Mouse (Mus musculus): ENCODE measurements around the gene Akap13.
"Not testable (repeated sequence)": the region's sequence is repeated elsewhere in the genome, so short reads cannot be mapped to it uniquely, and the experiment has no call there.

The Akap13 gene

DNA sequence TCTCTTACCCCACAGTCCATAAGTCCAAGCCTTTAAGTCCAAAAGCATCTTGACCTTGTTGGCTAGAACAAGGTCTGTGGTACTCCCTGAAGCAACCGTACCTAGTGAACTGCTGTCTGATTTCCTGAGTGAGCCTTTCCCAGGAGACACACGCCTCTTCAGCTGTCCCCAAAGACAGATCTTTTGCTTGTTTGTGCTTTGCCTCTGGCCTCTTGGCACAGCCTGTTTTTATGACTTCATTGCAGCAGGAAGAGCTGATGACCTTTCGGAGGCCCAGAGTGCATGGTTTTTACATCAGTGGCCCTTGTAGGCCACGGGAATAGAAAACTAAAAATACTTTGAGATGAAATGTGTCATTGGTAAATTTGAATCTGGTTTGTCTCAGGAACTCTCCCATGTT lies 260.6 kb downstream of the Akap13 start:
- DNase-seq (ENCODE audit: low spot score in 2 of 2) = no peak

DNA sequence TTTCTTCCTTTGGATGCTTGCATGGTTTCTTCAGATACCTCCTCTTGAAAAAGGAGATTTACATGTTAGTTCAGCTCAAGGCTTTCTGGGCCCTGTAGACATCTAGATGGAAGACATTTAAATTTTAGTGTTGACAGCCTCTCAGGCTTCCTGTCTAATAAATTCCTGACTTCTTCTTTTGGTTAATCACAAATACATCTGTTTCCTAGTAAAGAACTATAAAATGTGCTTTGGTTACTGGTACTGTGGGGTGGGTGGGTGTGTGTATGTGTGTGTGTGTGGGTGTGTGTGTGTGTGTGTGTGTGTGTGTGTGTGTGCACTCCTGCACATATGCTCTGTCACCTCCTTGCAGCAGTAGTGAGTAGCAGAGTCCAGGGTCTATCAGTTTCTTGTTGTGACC lies 262.0 kb downstream of the Akap13 start:
- no peak for DNase-seq (ENCODE audit: low spot score in 2 of 2)

DNA sequence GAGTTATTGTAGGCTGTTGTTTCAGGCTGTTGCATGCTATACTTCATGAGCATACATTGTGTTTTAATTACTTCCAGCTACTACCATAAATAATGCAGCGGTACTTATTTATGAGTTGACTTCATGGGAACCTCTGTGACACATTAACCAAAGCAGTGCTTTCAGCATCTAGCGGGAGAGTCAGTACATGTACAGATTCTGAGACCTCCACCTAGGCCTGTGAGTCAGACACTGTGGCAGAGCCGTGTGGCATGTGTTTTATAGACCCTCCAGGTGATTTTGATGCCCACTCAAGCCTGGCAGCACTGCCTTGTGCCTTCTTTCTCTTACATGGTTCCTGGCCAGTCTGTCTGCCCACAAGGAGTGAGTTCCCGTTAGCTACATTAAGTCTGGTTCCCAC lies 266.0 kb downstream of the Akap13 start:
- no peak for DNase-seq (ENCODE audit: low spot score in 2 of 2)

DNA sequence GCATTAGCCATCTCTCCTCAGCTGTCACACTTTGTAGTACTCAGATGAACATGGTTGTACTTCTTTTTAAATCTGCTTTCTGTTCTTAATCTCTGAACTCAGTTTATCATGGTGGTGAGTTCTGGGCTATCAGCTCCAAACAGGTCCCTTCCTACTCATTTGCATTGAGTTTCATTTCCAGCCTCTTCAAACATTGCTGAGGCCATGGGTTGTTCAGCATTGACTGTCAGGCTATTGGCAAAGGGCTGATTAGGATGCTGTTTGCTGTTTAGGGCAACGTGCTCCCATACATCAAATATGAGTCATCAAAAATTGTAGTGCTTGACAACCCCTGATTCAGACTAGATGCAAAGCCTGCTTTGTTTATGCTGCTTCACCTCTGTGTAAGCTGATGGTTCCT lies 268.7 kb downstream of the Akap13 start:
- DNase-seq (ENCODE audit: low spot score in 2 of 2) = no peak

DNA sequence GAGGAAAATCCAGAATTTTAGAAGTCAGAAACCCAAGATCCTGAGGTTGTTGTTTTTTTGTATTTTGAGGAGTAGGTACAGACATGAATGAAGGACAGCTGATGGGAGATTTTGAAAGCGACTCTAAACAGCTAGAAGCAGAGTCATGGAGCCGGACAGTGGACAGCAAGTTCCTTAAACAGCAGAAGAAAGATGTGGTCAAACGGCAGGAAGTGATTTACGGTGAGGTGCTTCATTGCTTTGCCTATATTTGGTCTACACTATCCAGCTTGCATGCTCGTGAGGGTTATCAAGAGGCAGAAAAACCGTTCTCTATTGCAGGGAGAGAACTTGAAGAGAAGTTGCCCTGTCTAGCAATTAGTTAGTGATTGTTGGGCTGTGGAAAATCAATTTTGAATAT lies 270.6 kb downstream of the Akap13 start:
- no peak for DNase-seq (ENCODE audit: low spot score in 2 of 2)

DNA sequence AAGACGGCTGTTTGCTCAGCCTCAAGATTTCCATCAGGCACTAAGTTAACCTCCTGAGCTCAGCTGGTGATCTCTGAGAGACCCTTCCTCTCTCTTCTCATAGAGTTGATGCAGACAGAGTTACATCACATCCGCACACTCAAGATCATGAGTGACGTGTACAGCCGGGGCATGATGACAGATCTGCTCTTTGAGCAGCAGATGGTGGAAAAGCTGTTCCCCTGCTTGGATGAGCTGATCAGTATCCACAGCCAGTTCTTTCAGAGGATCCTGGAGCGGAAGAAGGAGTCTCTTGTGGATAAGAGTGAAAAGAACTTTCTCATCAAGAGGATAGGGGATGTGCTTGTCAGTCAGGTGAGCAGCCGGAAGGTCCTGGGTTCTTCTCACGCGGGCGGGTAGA lies 271.5 kb downstream of the Akap13 start:
- no peak for DNase-seq (ENCODE audit: low spot score in 2 of 2)

DNA sequence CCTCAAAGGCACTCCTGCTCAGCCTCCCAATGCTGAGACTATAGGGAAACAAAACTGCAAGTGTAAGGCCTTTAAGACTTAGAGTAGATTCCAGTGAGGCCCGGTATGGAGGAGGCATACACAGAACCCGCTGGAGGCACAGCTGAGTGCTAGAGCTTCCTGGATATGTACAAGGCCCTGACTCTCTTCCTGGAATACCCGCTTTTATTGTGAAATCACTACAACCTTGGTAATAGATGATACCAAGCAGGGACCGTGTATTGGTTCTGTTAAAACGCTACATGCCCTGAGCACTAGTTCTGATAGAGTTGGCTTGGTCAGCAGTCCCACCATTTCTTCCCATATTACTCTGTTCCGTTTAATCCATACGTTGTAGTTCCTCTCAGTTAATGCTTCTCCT lies 274.3 kb downstream of the Akap13 start:
- no peak for DNase-seq (ENCODE audit: low spot score in 2 of 2)

DNA sequence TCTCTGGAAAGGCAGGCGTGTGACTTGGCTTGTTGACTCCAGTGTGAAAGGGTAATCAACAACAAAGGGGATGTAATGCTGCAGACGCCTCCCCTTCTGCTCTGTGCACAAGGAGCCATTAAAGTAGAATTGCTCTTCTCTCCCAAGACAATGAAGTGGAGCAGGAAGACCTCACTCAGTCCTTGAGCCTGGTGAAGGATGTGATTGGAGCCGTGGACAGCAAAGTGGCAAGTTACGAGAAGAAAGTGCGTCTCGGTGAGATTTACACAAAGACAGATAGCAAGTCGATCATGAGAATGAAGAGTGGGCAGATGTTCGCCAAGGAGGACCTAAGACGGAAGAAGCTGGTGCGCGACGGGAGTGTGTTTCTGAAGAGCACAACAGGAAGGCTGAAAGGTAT lies 274.9 kb downstream of the Akap13 start:
- DNase-seq (ENCODE audit: low spot score in 2 of 2) = no peak

DNA sequence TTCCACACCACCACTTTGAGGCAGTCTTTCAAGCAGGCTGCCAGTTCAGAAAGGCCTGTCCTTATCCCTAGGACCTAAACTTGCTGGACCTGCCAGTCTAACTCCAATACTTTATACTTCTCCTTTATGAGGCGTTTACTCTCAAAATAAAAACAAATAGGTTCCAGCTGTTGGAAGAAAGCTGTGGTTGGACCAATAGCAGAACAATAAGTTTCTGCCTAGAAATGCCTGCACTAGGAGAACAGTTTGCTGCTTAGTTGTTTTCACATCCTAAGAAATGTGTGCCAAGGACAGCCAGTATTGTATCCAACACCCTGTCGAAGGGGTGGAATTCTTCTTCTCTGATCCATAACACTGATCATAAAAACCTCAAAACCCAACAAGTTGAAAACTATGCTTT lies 276.6 kb downstream of the Akap13 start:
- no peak for DNase-seq (ENCODE audit: low spot score in 2 of 2)

DNA sequence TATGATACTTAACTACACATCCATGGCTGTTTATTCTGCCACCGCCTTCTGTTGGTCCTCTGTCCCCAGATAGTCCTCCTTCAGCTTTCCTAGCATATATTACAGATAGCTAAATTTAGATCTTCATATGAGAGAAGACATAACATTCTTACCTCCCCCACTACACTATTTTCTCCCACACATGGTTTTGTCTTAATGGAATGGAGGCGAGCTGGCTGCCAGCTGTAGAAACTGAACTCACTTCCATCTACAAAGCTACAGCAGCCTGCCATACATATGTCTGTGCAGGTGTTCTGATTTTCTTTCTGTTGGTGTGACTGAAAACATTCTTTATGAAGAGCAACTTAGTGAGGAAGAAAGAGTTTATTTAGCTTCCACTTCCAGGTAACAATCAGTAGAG lies 277.8 kb downstream of the Akap13 start:
- DNase-seq (ENCODE audit: low spot score in 2 of 2) = no peak

DNA sequence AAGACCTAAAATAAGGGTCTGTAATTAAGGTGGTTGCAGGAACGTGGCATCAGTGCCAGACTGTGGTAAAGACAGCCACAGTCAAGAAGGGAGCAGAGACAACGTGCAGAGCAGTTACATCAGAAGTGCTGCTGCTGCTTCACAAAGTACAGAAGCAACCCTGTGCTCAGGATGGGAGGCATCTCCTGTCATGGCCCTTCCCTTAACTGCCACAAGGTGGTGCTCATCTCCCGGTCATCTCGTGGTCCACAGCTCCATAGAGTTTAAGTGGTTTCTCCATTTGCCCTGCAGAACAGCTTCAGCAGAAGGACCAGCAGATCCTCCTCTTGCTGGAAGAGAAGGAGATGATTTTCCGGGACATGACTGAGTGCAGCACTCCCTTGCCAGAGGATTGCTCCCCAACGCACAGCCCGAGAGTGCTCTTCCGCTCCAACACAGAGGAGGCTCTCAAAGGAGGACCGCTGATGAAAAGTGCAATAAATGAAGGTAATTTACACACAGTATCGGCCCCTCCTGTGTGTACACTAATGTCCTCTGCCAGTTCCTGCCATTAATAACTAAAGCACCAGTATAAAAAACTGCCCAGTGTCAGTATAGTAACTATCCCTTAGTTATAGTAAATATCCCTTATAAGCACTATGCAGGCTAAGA lies 283.9 kb downstream of the Akap13 start:
- DNase-seq (ENCODE audit: low spot score in 2 of 2) = peak in 1 of 2 experiments; percentile 57

DNA sequence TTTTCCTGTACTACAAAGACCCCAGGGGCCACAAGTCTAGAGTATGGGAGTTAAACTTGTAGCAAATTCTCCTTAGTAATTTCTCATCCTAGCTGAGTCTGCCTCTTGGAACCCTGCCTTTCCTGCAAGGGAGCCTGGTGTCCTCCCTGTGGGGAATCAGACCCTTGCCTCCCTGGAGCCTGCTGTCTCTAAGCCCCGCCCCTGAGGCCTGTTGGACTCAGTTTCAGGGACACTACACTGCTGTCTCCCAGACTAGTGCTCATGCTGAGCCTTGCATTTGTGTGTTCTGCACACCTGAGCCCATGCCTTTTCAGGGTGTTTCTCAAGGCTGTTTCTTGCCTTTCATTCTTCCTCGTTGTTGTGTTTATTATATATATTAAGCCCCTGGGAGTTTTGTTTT lies 289.2 kb downstream of the Akap13 start:
- no peak for DNase-seq (ENCODE audit: low spot score in 2 of 2)

DNA sequence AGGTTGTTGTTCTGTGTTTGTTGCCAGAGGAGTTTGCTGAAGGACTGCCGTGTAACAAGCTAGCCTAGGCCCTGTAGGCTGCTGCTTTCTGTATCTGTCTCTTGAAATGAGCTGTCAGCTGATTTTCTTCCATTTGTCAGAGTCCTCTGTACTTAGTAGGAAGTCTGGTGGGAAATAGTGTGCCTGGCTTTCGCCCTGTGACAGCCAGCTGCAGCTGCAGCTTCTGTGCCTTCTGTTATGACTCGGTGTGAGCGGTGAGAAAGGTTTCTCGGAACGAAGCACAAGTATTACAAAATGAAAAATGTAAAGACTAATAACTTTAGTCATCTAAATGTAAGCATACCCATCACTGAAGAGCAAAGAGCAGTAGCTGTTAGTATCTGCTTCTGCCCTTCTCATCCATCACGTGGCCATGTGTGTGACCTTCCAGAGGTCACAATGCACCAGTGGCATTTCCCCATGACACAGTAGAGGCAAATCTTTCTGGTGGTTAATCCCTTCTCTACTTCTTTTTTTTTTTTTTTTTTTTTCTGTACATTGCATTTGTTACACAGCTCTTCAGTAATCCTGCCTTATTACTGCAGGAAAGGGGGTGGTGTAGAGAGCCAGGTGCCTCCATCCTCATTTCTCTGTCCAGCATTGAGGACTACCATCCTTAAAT lies 289.8 kb downstream of the Akap13 start:
- no peak for DNase-seq (ENCODE audit: low spot score in 2 of 2)

DNA sequence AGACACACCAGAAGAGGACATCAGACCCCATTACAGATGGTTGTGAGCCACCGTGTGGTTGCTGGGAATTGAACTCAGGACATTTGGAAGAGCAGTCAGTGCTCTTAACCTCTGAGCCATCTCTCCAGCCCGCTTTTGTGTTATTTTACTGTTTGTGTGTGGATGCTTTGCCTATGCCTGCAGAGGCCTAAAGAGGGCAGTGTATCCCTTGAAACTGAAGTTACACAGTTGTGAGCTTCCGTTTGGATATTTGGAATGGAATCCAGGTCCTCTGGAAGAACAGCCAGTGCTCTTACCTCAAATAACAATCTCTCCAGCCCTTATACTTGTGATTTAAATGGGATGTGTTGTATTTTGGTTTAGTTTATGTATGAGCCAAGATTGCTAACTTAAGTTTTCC lies 290.6 kb downstream of the Akap13 start:
- not testable (repeated sequence) for DNase-seq (ENCODE audit: low spot score in 2 of 2)

DNA sequence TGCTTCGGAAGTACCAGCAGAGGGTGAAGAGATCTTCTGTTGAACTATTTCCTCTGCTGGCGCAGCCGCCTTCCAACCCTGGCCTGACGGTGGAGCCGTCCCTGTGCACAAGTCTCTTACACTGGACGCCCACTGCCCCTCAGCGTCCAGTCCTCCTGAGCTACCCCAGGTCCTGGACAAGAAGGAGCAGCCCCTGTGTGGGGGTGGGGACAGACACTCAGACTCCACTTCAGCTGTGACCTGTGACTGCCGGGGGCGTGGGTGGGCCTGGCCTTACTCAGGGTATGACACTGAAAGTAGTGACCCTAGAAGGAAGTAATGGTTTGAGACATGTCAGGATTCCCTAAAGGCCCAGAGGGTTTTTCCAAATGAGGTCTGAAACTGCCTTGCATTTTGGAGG lies 295.2 kb downstream of the Akap13 start:
- DNase-seq (ENCODE audit: low spot score in 2 of 2) = no peak

DNA sequence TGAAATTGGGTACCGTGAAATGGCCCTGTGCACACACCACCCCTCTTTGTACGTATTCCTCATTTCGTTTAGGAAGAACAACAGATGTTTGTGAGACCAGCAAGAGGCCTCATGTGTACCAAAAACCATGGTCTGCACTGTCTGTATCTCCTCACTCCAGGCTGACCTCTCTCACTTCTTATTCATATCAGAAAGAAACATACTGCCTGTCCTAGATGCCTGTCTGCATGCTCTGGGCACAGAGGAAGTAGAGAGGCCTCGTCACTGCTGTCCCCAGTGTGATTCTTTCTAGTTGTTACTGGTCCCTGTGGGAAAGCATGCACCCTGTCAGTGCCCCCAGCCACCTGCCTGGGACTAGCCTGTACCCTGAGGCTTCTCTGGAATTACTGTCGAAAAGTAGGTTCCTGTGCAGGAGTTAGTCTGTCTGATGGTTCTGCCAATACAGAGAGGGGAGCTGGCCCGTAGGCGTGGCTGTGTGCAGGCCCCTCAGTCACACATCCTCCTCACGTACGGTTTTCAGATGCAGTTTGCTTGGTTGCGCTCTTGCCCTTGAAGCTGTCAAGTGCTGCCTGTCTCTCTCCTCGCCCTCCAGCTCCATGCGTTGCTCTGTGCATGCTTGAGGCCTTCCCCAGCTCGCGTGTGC lies 295.9 kb downstream of the Akap13 start:
- DNase-seq (ENCODE audit: low spot score in 2 of 2) = no peak

DNA sequence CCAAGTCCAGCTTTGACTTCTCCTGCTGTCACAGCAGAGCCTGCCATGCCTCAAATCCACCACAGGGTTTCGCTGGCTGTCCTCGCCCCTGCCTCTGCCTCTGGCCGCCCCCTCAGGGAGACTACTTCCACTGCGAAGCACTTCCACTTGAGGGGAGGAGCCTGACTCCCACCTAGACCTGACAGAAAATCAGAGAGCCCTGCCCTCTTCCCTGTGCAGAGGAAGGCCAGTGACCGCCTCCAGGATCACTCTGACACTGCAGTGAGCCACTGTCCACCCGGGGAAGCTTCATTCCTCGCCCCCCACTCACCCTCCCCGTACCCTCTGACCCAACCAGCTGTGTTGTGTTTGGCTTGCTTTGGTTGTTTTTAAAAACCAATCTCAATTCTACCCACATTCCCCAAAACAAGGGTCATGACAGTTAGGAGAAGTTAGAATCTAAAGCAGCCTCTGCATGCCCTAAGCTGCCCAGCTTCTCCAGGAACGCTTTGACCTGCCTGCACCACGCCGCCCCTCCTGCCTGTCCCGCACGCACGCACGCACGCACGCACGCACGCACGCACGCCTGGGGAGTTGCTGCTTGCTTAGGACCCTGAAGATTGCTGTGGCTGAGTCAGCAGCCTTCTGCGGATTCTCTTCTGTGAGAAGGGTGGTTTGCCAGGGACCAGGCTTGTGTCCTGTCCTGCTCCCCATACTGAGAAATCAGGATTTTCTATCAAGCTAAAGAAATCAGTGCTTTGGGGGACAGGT lies 297.3 kb downstream of the Akap13 start:
- no peak for DNase-seq (ENCODE audit: low spot score in 2 of 2)

DNA sequence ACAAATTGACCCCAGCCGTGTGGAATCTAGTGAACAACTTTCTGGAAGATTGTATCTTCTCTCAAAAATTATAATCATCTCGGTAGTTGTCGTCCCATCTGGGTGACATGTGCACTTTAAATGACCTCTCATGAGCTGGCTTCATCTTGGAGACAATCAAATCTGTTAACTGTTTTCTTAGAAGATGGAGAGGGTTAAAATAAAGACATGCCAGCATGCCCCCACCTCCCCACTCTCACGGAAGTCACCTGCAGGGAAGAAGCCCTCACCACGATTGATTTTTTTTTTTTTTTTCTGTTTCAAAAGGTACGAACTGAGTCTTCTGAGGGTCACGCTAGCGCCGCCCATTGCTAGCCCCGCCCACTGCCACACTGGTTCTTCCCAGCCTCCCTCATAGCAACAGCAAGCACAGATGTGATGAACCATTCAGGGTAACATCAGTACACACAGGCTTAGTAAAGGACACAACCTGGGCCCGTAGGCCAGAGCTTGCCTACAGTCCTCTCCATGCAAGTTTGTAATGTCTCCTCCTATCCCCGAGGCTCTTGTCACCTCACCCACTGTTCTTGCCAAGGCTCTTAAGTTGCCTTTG lies 298.0 kb downstream of the Akap13 start:
- DNase-seq (ENCODE audit: low spot score in 2 of 2) = no peak

DNA sequence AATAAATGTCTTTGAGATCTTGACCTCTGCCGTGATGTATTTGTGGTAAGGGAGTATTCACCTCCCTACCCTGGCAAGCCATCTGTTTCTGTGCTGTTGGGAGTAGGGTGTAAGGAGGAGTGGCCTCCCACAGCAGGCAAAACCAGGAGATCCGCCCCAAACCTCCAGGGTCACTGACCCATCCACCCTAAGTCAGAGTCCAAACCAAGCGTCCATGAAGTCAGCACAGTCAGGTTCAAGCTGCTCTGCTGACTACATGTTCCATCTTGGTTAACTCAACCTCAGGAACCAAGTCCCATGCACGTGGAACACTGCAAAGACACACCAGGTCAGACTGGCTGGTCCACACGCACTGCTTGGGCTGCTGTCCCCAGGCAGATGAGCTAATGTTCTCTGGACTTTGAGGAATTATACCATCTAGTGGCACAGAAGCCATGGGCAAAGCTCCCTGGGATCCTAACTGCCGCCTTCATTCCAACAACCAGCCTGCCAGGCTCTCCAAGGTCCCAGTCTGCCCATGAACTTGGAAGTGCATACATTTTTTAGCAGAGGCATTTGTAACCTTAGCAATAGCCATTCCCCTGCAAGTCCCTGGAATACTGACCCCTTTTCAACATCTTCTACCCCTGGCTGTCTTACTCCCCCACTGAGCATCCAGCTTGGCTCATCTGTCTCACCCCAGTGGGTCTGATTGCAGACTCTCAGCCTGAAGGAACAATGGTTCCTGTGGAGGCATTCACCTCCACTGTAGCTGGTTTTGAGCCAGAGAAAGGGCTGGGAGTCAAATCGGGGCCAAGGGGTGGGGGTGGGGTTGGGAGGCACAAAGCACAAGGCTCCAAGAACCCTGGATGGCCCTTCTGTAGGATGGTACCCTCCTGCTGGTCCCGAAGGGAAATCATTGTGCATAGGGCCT lies 299.5 kb downstream of the Akap13 start:
- no peak for DNase-seq (ENCODE audit: low spot score in 2 of 2)

DNA sequence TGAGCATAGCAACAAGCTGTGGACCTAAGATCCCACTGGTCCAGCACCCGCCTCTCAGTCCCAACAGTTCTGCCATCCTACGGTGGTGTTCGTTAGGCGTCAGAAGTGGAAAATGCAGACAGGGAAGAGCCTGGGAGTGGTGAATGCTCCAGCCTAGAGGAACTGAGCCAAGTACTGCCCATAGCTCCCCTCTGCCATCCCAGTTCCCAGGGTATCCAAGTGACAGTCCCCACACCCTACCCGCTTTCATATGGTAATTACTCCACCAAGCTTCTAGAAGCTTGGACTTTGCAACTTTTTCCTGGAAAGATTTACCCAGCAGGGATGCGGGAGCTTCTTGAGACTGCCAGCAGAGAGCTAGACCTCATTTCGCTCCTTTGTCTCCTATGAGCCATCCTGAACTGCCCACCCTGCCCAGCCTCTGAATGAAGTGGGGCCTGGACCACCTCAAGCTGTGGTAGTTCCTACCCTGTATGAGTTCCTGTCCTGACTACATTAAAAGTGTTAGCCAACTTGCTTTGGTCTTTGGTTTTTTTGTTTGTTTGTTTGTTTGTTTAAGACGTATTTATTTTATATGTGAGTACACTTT lies 300.6 kb downstream of the Akap13 start:
- no peak for DNase-seq (ENCODE audit: low spot score in 2 of 2)

DNA sequence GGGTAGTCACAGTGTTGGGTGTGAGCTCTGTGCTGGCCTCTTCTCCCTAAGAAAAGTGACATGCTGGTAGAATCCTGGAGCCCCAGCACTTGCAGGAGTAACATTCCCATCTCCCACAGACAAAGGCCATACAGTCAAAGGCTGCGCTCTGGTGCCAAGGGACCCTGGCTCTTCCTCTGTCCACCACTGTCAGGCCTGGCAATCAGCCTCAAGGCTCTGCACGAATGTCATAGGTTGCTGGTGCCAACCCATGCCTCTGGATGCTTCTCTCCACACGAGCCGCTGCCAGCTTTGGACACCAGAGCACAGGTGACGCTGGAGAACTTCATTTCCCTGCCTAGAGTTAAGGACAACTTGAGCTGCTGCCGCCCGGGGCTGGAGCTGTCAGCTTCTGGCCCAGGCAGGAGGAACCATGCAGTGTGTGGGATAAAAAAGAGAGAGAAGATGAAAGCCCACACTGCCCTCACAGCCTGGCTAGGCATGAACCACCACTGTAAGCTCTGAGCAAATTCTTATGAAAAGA lies 304.7 kb downstream of the Akap13 start:
- no peak for DNase-seq (ENCODE audit: low spot score in 2 of 2)
